Mouse (Mus musculus) hindbrain, postnatal 0 days (tissue): ENCODE measurements around the gene Alcam. TPM values are rescaled to one million over a fixed set of nuclear protein-coding genes. Genes with fewer than 3 reads are reported as not detected.

ENCODE experiments used
- ATAC-seq: fragments of 200-750 bp; cut with Nextera tagmentation; 2 replicates; pipeline ENCODE4 v1.8.0; 2017; ENCODE audit warnings: mild to moderate bottlenecking, moderate TSS enrichment, moderate library complexity
- DNase-seq: peaks from one replicate; pipeline ENCODE4 v3.0.0-alpha.2; 2015; ENCODE audit warnings: low spot score
- H3K27ac ChIP-seq: fragments of 300-500 bp; sonication (generic); 2 replicates; pipeline ENCODE4 v1.5.1; 2014; ENCODE audit warnings: mild to moderate bottlenecking
- H3K27me3 ChIP-seq: fragments of 300-500 bp; sonication (generic); 2 replicates; pipeline ENCODE4 v1.6.1; 2014; ENCODE audit warnings: low read length, mixed read lengths; ENCODE audit not compliant: insufficient read depth
- H3K36me3 ChIP-seq: fragments of 300-500 bp; sonication (generic); 2 replicates; pipeline ENCODE4 v1.6.1; 2014; ENCODE audit warnings: low read length, mixed read lengths; ENCODE audit not compliant: insufficient read depth
- H3K4me1 ChIP-seq: fragments of 300-500 bp; sonication (generic); 2 replicates; pipeline ENCODE4 v1.6.1; 2014; ENCODE audit warnings: antibody characterized with exemption, low read length, mixed read lengths; ENCODE audit not compliant: insufficient read depth
- H3K4me2 ChIP-seq: fragments of 300-500 bp; sonication (generic); 2 replicates; pipeline ENCODE4 v1.6.1; 2014; ENCODE audit warnings: low read depth, mild to moderate bottlenecking, low read length, moderate library complexity, mixed read lengths
- H3K4me3 ChIP-seq: fragments of 300-500 bp; sonication (generic); 2 replicates; pipeline ENCODE4 v1.5.1; 2014; ENCODE audit warnings: low read length
- H3K9ac ChIP-seq: fragments of 300-500 bp; sonication (generic); replicated peaks from 2 replicates; pipeline ENCODE4 v1.6.1; 2014; ENCODE audit warnings: mild to moderate bottlenecking, low read length, moderate library complexity, mixed read lengths
- H3K9me3 ChIP-seq: fragments of 300-500 bp; sonication (generic); 2 replicates; pipeline ENCODE4 v1.6.1; 2016; ENCODE audit warnings: low read length, mixed read lengths
- CTCF ChIP-seq: IDR thresholded peaks from 2 replicates; pipeline ENCODE4 v1.5.1; 2016; ENCODE audit warnings: antibody characterized with exemption, control low read depth, low read depth
- WGBS: fragments of 180-500 bp; shearing (Covaris S2); extraction: QIAGEN DNeasy Blood & Tissue Kit; methylation state at CpG from one replicate; pipeline ENCODE4 v1.1.7; 2014; 5-methylcytosine and 5-hydroxymethylcytosine counted together
- polyA plus RNA-seq: library from polyadenylated mRNA; unstranded; fragments of >200 nt; fragmentation: Nextera tagmentation; extraction: Ambion mirVana; gene quantifications from 2 replicates; pipeline ENCODE4 v1.2.1, GENCODE M21; 2015
- total RNA-seq: library from RNA; depleted of rRNA; stranded (reverse); fragments of >200 nt; gene quantifications from 2 replicates; pipeline ENCODE4 v1.2.3, GENCODE M21; 2014

Alcam gene
- total and polyA plus RNA-seq, 2 experiments from 2014 or later: 40.3 to 106 TPM

GRCm38 (mm10) chr16:52406072-52406471, 47.8 kb downstream of the Alcam start:
- ATAC-seq: no peak
- no peak for DNase-seq
- no peak for TF ChIP-seq CTCF
- Histone ChIP-seq H3K9me3 (no peaks in the 10 kb centered on the region), H3K36me3 (no peaks in the 10 kb centered on the region), H3K27me3 (no peaks in the 10 kb centered on the region), H3K4me3 (no peak overlapping the region), H3K4me2 (no peak overlapping the region), H3K4me1 (no peaks in the 10 kb centered on the region), H3K27ac (no peak overlapping the region), H3K9ac (no peak overlapping the region)
- 94% methylated on average over 3 of the region's 3 CpGs for WGBS

DNA sequence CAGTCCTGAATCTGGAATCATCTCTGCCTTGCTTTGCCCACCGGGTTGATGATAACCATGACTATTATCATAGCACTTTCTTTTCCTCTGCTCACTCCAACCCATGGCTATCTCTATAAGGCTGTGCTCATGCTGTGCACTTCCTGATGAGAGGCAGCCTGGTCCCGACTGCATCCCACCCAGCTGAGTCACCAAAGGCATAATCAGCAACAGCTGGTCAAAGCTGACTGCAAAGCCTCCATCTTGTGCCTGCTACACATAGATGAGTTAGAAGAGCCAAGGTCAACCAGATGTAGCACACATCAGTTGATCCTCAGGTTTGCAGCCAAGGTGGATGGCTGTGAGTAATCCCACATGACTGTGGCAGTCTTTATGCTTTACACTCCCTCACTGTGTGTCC, 48.6 kb downstream of the Alcam start:
- no peak overlapping the region for H3K9ac ChIP-seq
- H3K4me3 ChIP-seq: no peak overlapping the region
- TF ChIP-seq CTCF: no peak
- no peaks in the 10 kb centered on the region for H3K36me3 ChIP-seq
- no peaks in the 10 kb centered on the region for H3K4me1 ChIP-seq
- no peaks in the 10 kb centered on the region for H3K9me3 ChIP-seq
- no peak overlapping the region for H3K4me2 ChIP-seq
- whole genome bisulfite sequencing: 71% methylated on average over 2 of the region's 2 CpGs
- no peak for ATAC-seq
- DNase-seq: no peak
- H3K27ac ChIP-seq: no peak overlapping the region
- no peaks in the 10 kb centered on the region for H3K27me3 ChIP-seq

GRCm38 (mm10) chr16:52399112-52399511, 54.8 kb downstream of the Alcam start:
- Histone ChIP-seq H3K27me3 (no peaks in the 10 kb centered on the region), H3K36me3 (no peaks in the 10 kb centered on the region), H3K9ac (no peak overlapping the region), H3K27ac (no peak overlapping the region), H3K4me2 (no peak overlapping the region), H3K4me3 (no peak overlapping the region), H3K4me1 (no peaks in the 10 kb centered on the region), H3K9me3 (no peaks in the 10 kb centered on the region)
- TF ChIP-seq CTCF: no peak
- 81% methylated on average over 3 of the region's 3 CpGs for WGBS
- no peak for DNase-seq
- no peak for ATAC-seq

GRCm38 (mm10) chr16:52386781-52387300, 67.0 kb downstream of the Alcam start:
- H3K4me3 ChIP-seq: no peak overlapping the region
- no peaks in the 10 kb centered on the region for H3K9me3 ChIP-seq
- no peak for ATAC-seq
- no peak for TF ChIP-seq CTCF
- WGBS: 33% methylated on average over 5 of the region's 5 CpGs
- H3K4me2 ChIP-seq: no peak overlapping the region
- H3K27ac ChIP-seq: no peak overlapping the region
- DNase-seq: no peak
- H3K27me3 ChIP-seq: no peaks in the 10 kb centered on the region
- no peaks in the 10 kb centered on the region for H3K36me3 ChIP-seq
- no peaks in the 10 kb centered on the region for H3K4me1 ChIP-seq
- no peak overlapping the region for H3K9ac ChIP-seq

DNA sequence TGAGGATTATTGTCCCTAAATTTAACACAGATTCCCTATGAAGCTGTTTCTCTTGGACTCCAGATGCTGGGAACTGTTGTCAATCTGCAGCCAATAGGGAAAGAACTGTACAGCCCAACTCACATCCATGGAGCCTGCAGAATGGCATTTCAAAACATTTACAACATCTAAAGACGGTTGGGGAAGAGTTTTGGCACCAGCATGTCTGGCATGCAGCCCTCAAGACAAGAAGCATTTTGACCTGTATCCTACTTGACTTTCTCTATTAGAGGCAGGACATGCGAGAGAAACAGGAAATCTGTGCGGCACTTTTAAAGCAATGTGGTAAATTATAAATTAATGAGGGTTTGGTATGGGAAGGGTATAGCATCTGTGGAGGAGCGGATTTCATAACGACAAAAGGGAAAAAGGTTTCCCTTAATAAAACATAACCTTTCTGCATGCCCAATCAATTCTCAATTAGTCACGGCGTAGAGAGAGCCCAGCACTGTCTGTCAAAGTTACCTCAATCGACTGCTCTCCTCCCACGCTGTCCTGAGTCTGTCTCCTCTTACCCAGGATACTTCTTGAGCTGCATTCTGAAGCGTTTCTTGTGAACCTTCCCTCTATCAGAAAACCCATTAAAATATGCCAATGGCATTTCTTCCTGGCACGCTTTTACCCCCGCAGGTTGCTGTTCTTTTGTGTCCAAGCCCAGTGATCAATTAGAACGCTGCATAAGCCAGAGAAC, 70.3 kb downstream of the Alcam start:
- no peak for ATAC-seq
- TF ChIP-seq CTCF: no peak
- 31% methylated on average over 13 of the region's 13 CpGs for WGBS

DNA sequence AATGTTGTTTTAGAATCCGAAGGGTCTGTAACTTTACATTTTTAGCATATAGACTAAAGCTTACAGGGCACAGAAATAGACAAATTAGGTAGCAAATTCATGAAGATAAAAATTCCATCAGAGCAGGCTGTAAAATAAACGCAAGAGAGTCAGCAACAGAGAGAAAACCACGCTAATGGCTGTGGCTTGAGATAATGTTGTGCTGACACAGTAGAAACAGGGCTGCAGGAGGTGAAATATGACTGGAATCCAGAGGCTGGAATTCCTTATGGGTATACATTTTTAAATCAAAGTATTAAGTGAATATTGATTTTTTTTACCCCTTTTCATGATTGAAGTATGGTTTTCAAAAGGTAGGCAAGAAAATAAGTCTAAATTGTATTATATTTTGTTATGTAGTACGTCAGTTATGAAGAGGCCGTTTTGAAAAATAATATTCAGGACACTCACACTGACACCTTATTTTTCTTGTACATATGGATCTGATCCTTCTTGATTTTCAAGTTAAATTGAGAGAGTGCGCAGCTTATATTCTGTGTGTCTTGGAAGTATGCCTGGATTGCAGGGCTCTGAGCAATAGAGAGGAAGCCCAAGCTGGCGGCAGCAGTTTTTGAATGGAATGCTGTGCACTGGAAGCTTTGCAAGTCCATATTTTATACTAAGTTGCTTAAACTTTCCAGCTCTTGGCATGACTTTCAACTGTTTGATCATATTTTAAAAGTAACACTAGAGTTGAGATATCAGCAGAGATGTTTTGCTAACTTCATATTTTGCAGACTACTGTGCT, 74.9 kb downstream of the Alcam start:
- H3K4me1 ChIP-seq: no peaks in the 10 kb centered on the region
- no peak overlapping the region for H3K4me2 ChIP-seq
- no peak overlapping the region for H3K4me3 ChIP-seq
- H3K9ac ChIP-seq: no peak overlapping the region
- H3K27me3 ChIP-seq: no peaks in the 10 kb centered on the region
- no peaks in the 10 kb centered on the region for H3K36me3 ChIP-seq
- no peak overlapping the region for H3K27ac ChIP-seq
- no peak for ATAC-seq
- DNase-seq: no peak
- no peak for TF ChIP-seq CTCF
- 73% methylated on average over 7 of the region's 7 CpGs for WGBS
- H3K9me3 ChIP-seq: no peaks in the 10 kb centered on the region

More for the DNA sequence above, 70.3 kb downstream of the Alcam start:
- Histone ChIP-seq H3K27me3 (no peaks in the 10 kb centered on the region), H3K9ac (no peak overlapping the region), H3K4me1 (no peaks in the 10 kb centered on the region), H3K27ac (no peak overlapping the region), H3K9me3 (no peaks in the 10 kb centered on the region), H3K36me3 (no peaks in the 10 kb centered on the region), H3K4me3 (no peak overlapping the region), H3K4me2 (peak overlapping the region; percentile 24)
- DNase-seq: peak; percentile 25
